17 mouse cellular contexts compared by ENCODE assay signal in genomic region chr8:9070953-9071352, GRCm38 (mm10).
DNase-seq lines count a peak whose midpoint lies in the region; ATAC-seq and TF ChIP-seq lines count a peak whose summit lies in the region.
"Had no signal": no experiment of that assay in that cellular context is flagged by ENCODE, and none has a peak within 500 bp of the region (broad histone marks: within the 10 kb centered on the region; RNA-seq: fewer than 3 reads in every experiment).

No protein-coding gene starts in this region.

- no peaks in the 10 kb centered on the region for H3K36me3 ChIP-seq in kidney, adult 2 months (ENCODE audit: control insufficient read depth, insufficient read depth, low read length)
- no peaks in the 10 kb centered on the region for H3K36me3 ChIP-seq in kidney, embryonic 15.5 days
- H3K36me3 ChIP-seq: liver, embryonic 15.5 days; midbrain, embryonic 13.5 days; neural tube, embryonic 12.5 days had no signal

- no peak for TF ChIP-seq POLR2A in kidney, adult 2 months (IDR thresholded peaks at IDR 0.05; ENCODE audit: low read depth, low read length)

- no peak for ATAC-seq in kidney, embryonic 15.5 days (replicated peaks; ENCODE audit: low FRiP score)
- ATAC-seq: intestine, postnatal 0 days; midbrain, embryonic 13.5 days had no signal

- H3K9me3 ChIP-seq in kidney, embryonic 15.5 days (replicated peaks) = no peaks in the 10 kb centered on the region
- H3K9me3 ChIP-seq: liver, embryonic 15.5 days; midbrain, embryonic 13.5 days; neural tube, embryonic 12.5 days had no signal

- intact Hi-C loops in heart, postnatal 14 days (cut with DNase I) = no loop called here

- peak; percentile 45 for DNase-seq in adrenal gland, adult 2 months
- no peak for DNase-seq in adrenal gland, postnatal 4 days (ENCODE audit: low spot score in 2 of 2)
- DNase-seq in kidney, adult 2 months = peak; percentile 61
- DNase-seq in brain, adult 2 months (ENCODE audit: low read depth, low spot score) = peak; percentile 15
- DNase-seq in kidney, postnatal 10 days = peak; percentile 43
- DNase-seq in heart, postnatal 14 days = no peak
- no peak for DNase-seq in right cerebral cortex, postnatal 14 days
- DNase-seq: cerebellum, adult 11-12 months; heart, postnatal 36 days; left cerebral cortex, postnatal 4 days; thymus, postnatal 14 days had no signal

- H3K27me3 ChIP-seq in kidney, adult 2 months (replicated peaks; ENCODE audit: control insufficient read depth, insufficient read depth, low read length) = no peaks in the 10 kb centered on the region
- H3K27me3 ChIP-seq in kidney, embryonic 15.5 days = no peaks in the 10 kb centered on the region
- H3K27me3 ChIP-seq: liver, embryonic 15.5 days; midbrain, embryonic 13.5 days; neural tube, embryonic 12.5 days had no signal

- no peaks in the 10 kb centered on the region for H3K4me1 ChIP-seq in kidney, adult 2 months (ENCODE audit: control insufficient read depth, insufficient read depth, low read length)
- H3K4me1 ChIP-seq in kidney, embryonic 15.5 days = no peaks in the 10 kb centered on the region
- H3K4me1 ChIP-seq: liver, embryonic 15.5 days; midbrain, embryonic 13.5 days; neural tube, embryonic 12.5 days had no signal

- no peak overlapping the region for H3K4me2 ChIP-seq in kidney, embryonic 15.5 days
- H3K4me2 ChIP-seq: liver, embryonic 15.5 days; midbrain, embryonic 13.5 days; neural tube, embryonic 12.5 days had no signal

- no peak overlapping the region for H3K4me3 ChIP-seq in kidney, adult 2 months (ENCODE audit: insufficient read depth, low read depth, low read length)
- H3K4me3 ChIP-seq in kidney, embryonic 15.5 days (replicated peaks) = no peak overlapping the region
- H3K4me3 ChIP-seq: liver, embryonic 15.5 days; midbrain, embryonic 13.5 days; neural tube, embryonic 12.5 days had no signal

- no peak overlapping the region for H3K9ac ChIP-seq in kidney, embryonic 15.5 days
- H3K9ac ChIP-seq: liver, embryonic 15.5 days; midbrain, embryonic 13.5 days; neural tube, embryonic 12.5 days had no signal

- WGBS in kidney, adult 2 months = 61% methylated on average over 6 of the region's 6 CpGs
- WGBS in kidney, embryonic 15.5 days = 70% methylated on average over 6 of the region's 6 CpGs

- H3K27ac ChIP-seq in kidney, adult 2 months (ENCODE audit: insufficient read depth, low read depth, low read length) = peak overlapping the region; percentile 12; the same call in 1 of the 2 replicates
- no peak overlapping the region for H3K27ac ChIP-seq in kidney, embryonic 15.5 days
- H3K27ac ChIP-seq: liver, embryonic 15.5 days; macrophage; midbrain, embryonic 13.5 days; neural tube, embryonic 12.5 days had no signal

- no peak for TF ChIP-seq CTCF in kidney, adult 2 months (conservative IDR thresholded peaks at IDR 0.05; ENCODE audit: insufficient read depth, insufficient read length, low read depth, low read length)

Comparison
In these comparisons a context has a peak if more than half of its experiments do, and no peak if none do; other contexts are left out.
1. DNase-seq: peak in adrenal gland, adult 2 months (single experiment), kidney, adult 2 months (single experiment), brain, adult 2 months (single experiment) and kidney, postnatal 10 days (single experiment); none in adrenal gland, postnatal 4 days (0 of 2), heart, postnatal 14 days (0 of 2) and right cerebral cortex, postnatal 14 days (single experiment).